Mouse (Mus musculus): ENCODE data around the gene Gapvd1. TPM values are rescaled to one million over a fixed set of nuclear protein-coding genes. Genes with fewer than 3 reads are reported as not detected.
"Not testable (repeated sequence)": the region's sequence is repeated elsewhere in the genome, so short reads cannot be mapped to it uniquely, and the experiment has no call there.

Gapvd1 gene
- total and polyA plus RNA-seq, 3 experiments = 62.4 to 174 (median 96.7) TPM

- Histone ChIP-seq H3K4me3 (ENCODE audit: control insufficient read depth in 1 of 2, insufficient read depth in 1 of 2, low read depth in 2 of 2, low read length in 2 of 2) (no peak overlapping the region), H3K36me3 (ENCODE audit: control insufficient read depth in 1 of 2, insufficient read depth in 2 of 2, low read length in 2 of 2) (no peaks in the 10 kb centered on the region; a peak in 1 of 4 replicates), H3K27me3 (ENCODE audit: control insufficient read depth in 1 of 2, insufficient read depth in 2 of 2, low read length in 2 of 2) (no peaks in the 10 kb centered on the region), H3K4me1 (ENCODE audit: control insufficient read depth in 1 of 2, insufficient read depth in 2 of 2, low read length in 2 of 2) (peaks cover 3 to 5% of the 10 kb centered on the region in 2 experiments; a peak in 2 of 4 replicates), H3K9me3 (replicated peaks; ENCODE audit: insufficient read depth, low read length) (no peaks in the 10 kb centered on the region), H3K79me2 (ENCODE audit: control insufficient read depth, insufficient read depth, low read length, poor library complexity) (no peaks in the 10 kb centered on the region), H3K27ac (ENCODE audit: control insufficient read depth, low read depth, low read length) (no peak overlapping the region), H3K9ac (ENCODE audit: control insufficient read depth, low read depth, low read length, poor library complexity, severe bottlenecking) (no peak overlapping the region)
- no peak for DNase-seq (ENCODE audit: low read depth, low spot score)
- TF ChIP-seq MAFK (IDR thresholded peaks at IDR 0.05; ENCODE audit: borderline replicate concordance, low read depth, low read length) (no peak), UBTF (IDR thresholded peaks at IDR 0.05; ENCODE audit: borderline replicate concordance, insufficient read depth, low read depth, low read length) (no peak), JUND (IDR thresholded peaks at IDR 0.05; ENCODE audit: low read depth, low read length) (no peak), POLR2AphosphoS5 (IDR thresholded peaks at IDR 0.05; ENCODE audit: borderline replicate concordance, low read depth, low read length) (no peak), MAZ (IDR thresholded peaks at IDR 0.05; ENCODE audit: low read depth, low read length) (no peak), RCOR1 (IDR thresholded peaks at IDR 0.05; ENCODE audit: low read depth, low read length) (no peak), POLR2A (IDR thresholded peaks at IDR 0.05; ENCODE audit: control insufficient read depth in 1 of 2, insufficient read depth in 1 of 2, low read depth in 1 of 2, low read length in 2 of 2, poor library complexity in 1 of 2) (no peak), SIN3A (IDR thresholded peaks at IDR 0.05; ENCODE audit: low read length) (no peak), MXI1 (IDR thresholded peaks at IDR 0.05; ENCODE audit: low read depth, low read length) (no peak), ELF1 (IDR thresholded peaks at IDR 0.05; ENCODE audit: low read depth, low read length) (no peak), CHD1 (IDR thresholded peaks at IDR 0.05; ENCODE audit: low read depth, low read length) (no peak), USF2 (IDR thresholded peaks at IDR 0.05; ENCODE audit: borderline replicate concordance in 1 of 2, insufficient read depth in 1 of 2, low read depth in 1 of 2, low read length in 2 of 2) (no peak), ZKSCAN1 (IDR thresholded peaks at IDR 0.05; ENCODE audit: low read depth, low read length) (no peak), GATA1 (IDR thresholded peaks at IDR 0.05; ENCODE audit: low read depth, low read length) (no peak), POLR2AphosphoS2 (IDR thresholded peaks at IDR 0.05; ENCODE audit: low read length) (no peak), HCFC1 (IDR thresholded peaks at IDR 0.05; ENCODE audit: low read depth, low read length) (no peak), MYB (IDR thresholded peaks at IDR 0.05; ENCODE audit: low read depth, low read length) (no peak)
Measured at GRCm38 (mm10) chr2:34762872-34763271, 7.8 kb upstream of the Gapvd1 start.

- Histone ChIP-seq H3K27me3 (ENCODE audit: control insufficient read depth in 1 of 2, insufficient read depth in 2 of 2, low read length in 2 of 2) (no peaks in the 10 kb centered on the region), H3K9ac (ENCODE audit: control insufficient read depth, low read depth, low read length, poor library complexity, severe bottlenecking) (no peak overlapping the region), H3K79me2 (ENCODE audit: control insufficient read depth, insufficient read depth, low read length, poor library complexity) (no peaks in the 10 kb centered on the region), H3K36me3 (ENCODE audit: control insufficient read depth in 1 of 2, insufficient read depth in 2 of 2, low read length in 2 of 2) (no peaks in the 10 kb centered on the region; a peak in 1 of 4 replicates), H3K4me1 (ENCODE audit: control insufficient read depth in 1 of 2, insufficient read depth in 2 of 2, low read length in 2 of 2) (peaks cover 3 to 5% of the 10 kb centered on the region in 2 experiments; a peak in 2 of 4 replicates), H3K4me3 (ENCODE audit: control insufficient read depth in 1 of 2, insufficient read depth in 1 of 2, low read depth in 2 of 2, low read length in 2 of 2) (no peak overlapping the region), H3K9me3 (replicated peaks; ENCODE audit: insufficient read depth, low read length) (no peaks in the 10 kb centered on the region), H3K27ac (ENCODE audit: control insufficient read depth, low read depth, low read length) (no peak overlapping the region)
- no peak for DNase-seq (ENCODE audit: low read depth, low spot score)
- TF ChIP-seq USF1 (IDR thresholded peaks at IDR 0.05; ENCODE audit: low read depth, low read length) (no peak), ETS1 (IDR thresholded peaks at IDR 0.05; ENCODE audit: low read depth, low read length) (0 out of 2 replicates have a peak, but pooled peaks have one; percentile 13), UBTF (IDR thresholded peaks at IDR 0.05; ENCODE audit: borderline replicate concordance, insufficient read depth, low read depth, low read length) (no peak), TCF12 (IDR thresholded peaks at IDR 0.05; ENCODE audit: low read depth, low read length) (peak; percentile 45; the same call in 1 of the 2 replicates)
Measured at GRCm38 (mm10) chr2:34762174-34762573, 7.1 kb upstream of the Gapvd1 start.

- not testable (repeated sequence) for H3K9ac ChIP-seq (ENCODE audit: control insufficient read depth, low read depth, low read length, poor library complexity, severe bottlenecking); DNase-seq (ENCODE audit: low read depth, low spot score); H3K4me3 ChIP-seq (ENCODE audit: control insufficient read depth in 1 of 2, insufficient read depth in 1 of 2, low read depth in 2 of 2, low read length in 2 of 2); H3K79me2 ChIP-seq (ENCODE audit: control insufficient read depth, insufficient read depth, low read length, poor library complexity); H3K9me3 ChIP-seq (replicated peaks; ENCODE audit: insufficient read depth, low read length); H3K27ac ChIP-seq (ENCODE audit: control insufficient read depth, low read depth, low read length); H3K36me3 ChIP-seq (ENCODE audit: control insufficient read depth in 1 of 2, insufficient read depth in 2 of 2, low read length in 2 of 2); H3K27me3 ChIP-seq (ENCODE audit: control insufficient read depth in 1 of 2, insufficient read depth in 2 of 2, low read length in 2 of 2); H3K4me1 ChIP-seq (ENCODE audit: control insufficient read depth in 1 of 2, insufficient read depth in 2 of 2, low read length in 2 of 2)
Measured at GRCm38 (mm10) chr2:34761272-34761671, 6.2 kb upstream of the Gapvd1 start.

All from MEL (cell line).